Mouse (Mus musculus) MEL (cell line): ENCODE measurements around the gene Tufm. TPM values are rescaled to one million over a fixed set of nuclear protein-coding genes. Genes with fewer than 3 reads are reported as not detected.

Experiments
- DNase-seq: peaks from one replicate; pipeline ENCODE4 v3.0.0; 2011; ENCODE audit warnings: low read depth, low spot score
- H3K27ac ChIP-seq: 2 replicates; pipeline ENCODE4 v1.5.1; 2012; ENCODE audit warnings: low read depth, mild to moderate bottlenecking, control low read depth, low read length, moderate library complexity; ENCODE audit not compliant: control insufficient read depth
- H3K27me3 ChIP-seq, 2 experiments: fragments of 150-350 bp in 1 of 2; sonication (generic) in 1 of 2; 2 replicates each; pipeline ENCODE4 v1.6.1; 2012; ENCODE audit warnings: low read length in 2 of 2, mild to moderate bottlenecking in 2 of 2, improper control_type of control experiment in 1 of 2, moderate library complexity in 1 of 2; ENCODE audit not compliant: insufficient read depth in 2 of 2, control insufficient read depth in 1 of 2
- H3K36me3 ChIP-seq, 2 experiments: 2 replicates each; pipeline ENCODE4 v1.6.1; 2012 to 2014; ENCODE audit warnings: low read length in 2 of 2, improper control_type of control experiment in 1 of 2, inconsistent platforms in 1 of 2, mild to moderate bottlenecking in 1 of 2; ENCODE audit not compliant: insufficient read depth in 2 of 2, control insufficient read depth in 1 of 2
- H3K4me1 ChIP-seq, 2 experiments: fragments of 150-350 bp in 1 of 2; sonication (generic) in 1 of 2; 2 replicates each; pipeline ENCODE4 v1.6.1; 2012; ENCODE audit warnings: low read length in 2 of 2, improper control_type of control experiment in 1 of 2, mild to moderate bottlenecking in 1 of 2; ENCODE audit not compliant: insufficient read depth in 2 of 2, control insufficient read depth in 1 of 2
- H3K4me3 ChIP-seq, 2 experiments: fragments of 150-350 bp in 1 of 2; sonication (generic) in 1 of 2; 2 replicates each; pipeline ENCODE4 v1.5.1; 2012; ENCODE audit warnings: low read depth in 2 of 2, low read length in 2 of 2, mild to moderate bottlenecking in 2 of 2, moderate library complexity in 2 of 2, control low read depth in 1 of 2, improper control_type of control experiment in 1 of 2; ENCODE audit not compliant: control insufficient read depth in 1 of 2, insufficient read depth in 1 of 2
- H3K79me2 ChIP-seq: 2 replicates; pipeline ENCODE4 v1.6.1; 2012; ENCODE audit warnings: mild to moderate bottlenecking, low read length, moderate library complexity; ENCODE audit not compliant: control insufficient read depth, poor library complexity, insufficient read depth
- H3K9ac ChIP-seq: 2 replicates; pipeline ENCODE4 v1.6.1; 2012; ENCODE audit warnings: low read depth, mild to moderate bottlenecking, control low read depth, low read length, moderate library complexity; ENCODE audit not compliant: control insufficient read depth, poor library complexity, severe bottlenecking
- H3K9me3 ChIP-seq: fragments of 150-350 bp; sonication (generic); replicated peaks from 2 replicates; pipeline ENCODE4 v1.6.1; 2012; ENCODE audit warnings: mild to moderate bottlenecking, low read length, improper control_type of control experiment, moderate library complexity; ENCODE audit not compliant: insufficient read depth
- CHD1 ChIP-seq: IDR thresholded peaks from 2 replicates; pipeline ENCODE4 v1.6.1; 2012; ENCODE audit warnings: low read depth, mild to moderate bottlenecking, inconsistent platforms, low read length, improper control_type of control experiment
- CHD2 ChIP-seq: IDR thresholded peaks from 2 replicates; pipeline ENCODE4 v1.6.1; 2011; ENCODE audit warnings: low read length, improper control_type of control experiment
- CTCF ChIP-seq, 3 experiments: IDR thresholded peaks in 2 of 3; conservative IDR thresholded peaks in 1 of 3; 2 replicates each; pipeline ENCODE4 v1.5.1; 2011 to 2012; ENCODE audit warnings: low read length in 3 of 3, low read depth in 2 of 3, mild to moderate bottlenecking in 2 of 3, improper control_type of control experiment in 1 of 3, inconsistent platforms in 1 of 3, mixed read lengths in 1 of 3, moderate library complexity in 1 of 3; ENCODE audit not compliant: control insufficient read depth in 1 of 3, insufficient read depth in 1 of 3, poor library complexity in 1 of 3, severe bottlenecking in 1 of 3
- E2F4 ChIP-seq: IDR thresholded peaks from 2 replicates; pipeline ENCODE4 v1.6.1; 2011; ENCODE audit warnings: low read depth, low read length, improper control_type of control experiment, borderline replicate concordance
- EP300 ChIP-seq, 2 experiments: IDR thresholded peaks; 2 replicates each; pipeline ENCODE4 v1.6.1; 2011; ENCODE audit warnings: improper control_type of control experiment in 2 of 2, low read length in 2 of 2, low read depth in 1 of 2, mild to moderate bottlenecking in 1 of 2
- HCFC1 ChIP-seq: IDR thresholded peaks from 2 replicates; pipeline ENCODE4 v1.6.1; 2012; ENCODE audit warnings: low read depth, mild to moderate bottlenecking, inconsistent platforms, low read length, improper control_type of control experiment, moderate library complexity
- KAT2A ChIP-seq: conservative IDR thresholded peaks from 2 replicates; pipeline ENCODE4 v1.6.1; 2012; ENCODE audit warnings: low read depth, low read length, improper control_type of control experiment, inconsistent platforms
- MAX ChIP-seq: IDR thresholded peaks from 2 replicates; pipeline ENCODE4 v1.6.1; 2011; ENCODE audit warnings: low read length, improper control_type of control experiment
- MAZ ChIP-seq: IDR thresholded peaks from 2 replicates; pipeline ENCODE4 v1.6.1; 2012; ENCODE audit warnings: low read depth, mild to moderate bottlenecking, inconsistent platforms, low read length, improper control_type of control experiment
- MEF2A ChIP-seq: IDR thresholded peaks from 2 replicates; pipeline ENCODE4 v1.6.1; 2014; ENCODE audit warnings: low read depth, mild to moderate bottlenecking, inconsistent platforms, low read length, improper control_type of control experiment; ENCODE audit not compliant: poor library complexity, insufficient replicate concordance, severe bottlenecking; ENCODE audit errors: extremely low read depth
- MXI1 ChIP-seq: IDR thresholded peaks from 2 replicates; pipeline ENCODE4 v1.6.1; 2011; ENCODE audit warnings: mild to moderate bottlenecking, low read depth, low read length, improper control_type of control experiment
- NELFE ChIP-seq: IDR thresholded peaks from 2 replicates; pipeline ENCODE4 v1.6.1; 2011; ENCODE audit warnings: low read depth, low read length, improper control_type of control experiment
- NRF1 ChIP-seq: IDR thresholded peaks from 2 replicates; pipeline ENCODE4 v1.6.1; 2014; ENCODE audit warnings: low read depth, mild to moderate bottlenecking, inconsistent platforms, low read length, improper control_type of control experiment, moderate library complexity; ENCODE audit not compliant: poor library complexity, insufficient read depth, severe bottlenecking
- POLR2A ChIP-seq, 2 experiments: IDR thresholded peaks; 2 replicates each; pipeline ENCODE4 v1.6.1; 2011 to 2012; ENCODE audit warnings: low read length in 2 of 2, mild to moderate bottlenecking in 2 of 2, control low read depth in 1 of 2, improper control_type of control experiment in 1 of 2, low read depth in 1 of 2, moderate library complexity in 1 of 2; ENCODE audit not compliant: control insufficient read depth in 1 of 2, insufficient read depth in 1 of 2, poor library complexity in 1 of 2
- POLR2AphosphoS2 ChIP-seq: IDR thresholded peaks from 2 replicates; pipeline ENCODE4 v1.6.1; 2011; ENCODE audit warnings: low read length, improper control_type of control experiment
- RAD21 ChIP-seq: IDR thresholded peaks from 2 replicates; pipeline ENCODE4 v1.6.1; 2011; ENCODE audit warnings: mild to moderate bottlenecking, low read depth, low read length, improper control_type of control experiment
- SIN3A ChIP-seq: IDR thresholded peaks from 2 replicates; pipeline ENCODE4 v1.6.1; 2012; ENCODE audit warnings: low read length, improper control_type of control experiment, inconsistent platforms
- TCF12 ChIP-seq: IDR thresholded peaks from 2 replicates; pipeline ENCODE4 v1.6.1; 2014; ENCODE audit warnings: low read depth, mild to moderate bottlenecking, inconsistent platforms, low read length, improper control_type of control experiment, moderate library complexity
- UBTF ChIP-seq: IDR thresholded peaks from 2 replicates; pipeline ENCODE4 v1.6.1; 2012; ENCODE audit warnings: low read depth, mild to moderate bottlenecking, inconsistent platforms, low read length, improper control_type of control experiment, moderate library complexity, borderline replicate concordance; ENCODE audit not compliant: insufficient read depth
- ZC3H11A ChIP-seq: IDR thresholded peaks from 2 replicates; pipeline ENCODE4 v1.6.1; 2012; ENCODE audit warnings: low read depth, mild to moderate bottlenecking, inconsistent platforms, low read length, improper control_type of control experiment
- ZKSCAN1 ChIP-seq: IDR thresholded peaks from 2 replicates; pipeline ENCODE4 v1.6.1; 2012; ENCODE audit warnings: low read depth, mild to moderate bottlenecking, inconsistent platforms, low read length, improper control_type of control experiment, moderate library complexity
- polyA plus RNA-seq, 2 experiments: library from polyadenylated mRNA; stranded (reverse) in 1 of 2; unstranded in 1 of 2; fragments of >175 nt in 1 of 2; fragments of >200 nt in 1 of 2; gene quantifications; 2 replicates each; pipeline versions ENCODE4 v1.2.1 to v1.2.4; 2012; ENCODE audit warnings: low replicate concordance in 2 of 2, low read depth in 1 of 2; ENCODE audit not compliant: insufficient read length in 2 of 2, insufficient read depth in 1 of 2, missing spikeins in 1 of 2
- total RNA-seq: library from RNA; depleted of rRNA; stranded (reverse); fragments of 300-350 nt; gene quantifications from 2 replicates; pipeline ENCODE4 v1.2.3, GENCODE M21; 2012

Tufm gene
- total and polyA plus RNA-seq, 3 experiments, result 224 to 397 TPM; not detected in 1

DNA sequence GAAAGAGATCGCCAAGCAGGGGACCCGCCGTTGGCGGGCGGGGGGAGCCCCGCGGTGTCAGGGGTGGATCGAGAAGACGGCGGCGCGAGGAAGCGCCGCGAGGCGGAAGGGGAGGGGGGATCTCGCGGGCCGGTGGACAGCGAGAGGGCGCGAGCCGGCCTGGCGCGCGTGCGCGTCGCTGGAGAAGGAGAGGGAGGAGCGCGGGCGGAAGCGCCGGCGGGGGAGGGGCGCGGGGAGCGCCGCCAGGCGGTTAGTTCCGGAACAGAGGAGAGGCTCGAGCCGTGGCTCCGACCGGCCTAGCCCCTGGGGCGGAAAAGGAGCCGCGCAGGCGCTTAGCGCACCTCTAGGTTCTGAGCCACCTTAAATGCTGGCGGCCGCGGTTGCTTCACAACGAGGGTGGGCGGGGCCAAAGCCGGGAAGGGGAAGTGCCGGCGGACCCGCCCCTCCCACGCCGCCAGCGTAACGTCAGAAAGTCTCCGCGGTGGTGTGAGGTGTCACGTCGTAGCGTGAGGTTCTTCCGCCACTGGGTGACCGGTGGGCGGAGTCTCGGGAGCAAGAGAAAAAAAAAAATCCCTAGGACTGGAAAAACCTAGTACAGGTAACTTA, 16.2 kb downstream of the Tufm start, which contains the start of gene Atxn2l (continued):
- TF ChIP-seq MAX (peak; percentile 82), ZC3H11A (no peak), TCF12 (peak; percentile 67), EP300 (IDR thresholded peaks at IDR 0.05; ENCODE audit: low read depth in 1 of 2, low read length in 2 of 2) (peak in 1 of 2 experiments; percentile 35; a peak in 2 of 4 replicates), SIN3A (peak; percentile 92), HCFC1 (peak; percentile 90), MEF2A (peak; percentile 52; the same call in 1 of the 2 replicates), RAD21 (no peak), CHD2 (peak; percentile 81), POLR2AphosphoS2 (peak; percentile 95), MAZ (peak; percentile 91), NELFE (peak; percentile 83), NRF1 (peak; percentile 88), E2F4 (peak; percentile 60; the same call in 1 of the 2 replicates), MXI1 (peak; percentile 69)

DNA sequence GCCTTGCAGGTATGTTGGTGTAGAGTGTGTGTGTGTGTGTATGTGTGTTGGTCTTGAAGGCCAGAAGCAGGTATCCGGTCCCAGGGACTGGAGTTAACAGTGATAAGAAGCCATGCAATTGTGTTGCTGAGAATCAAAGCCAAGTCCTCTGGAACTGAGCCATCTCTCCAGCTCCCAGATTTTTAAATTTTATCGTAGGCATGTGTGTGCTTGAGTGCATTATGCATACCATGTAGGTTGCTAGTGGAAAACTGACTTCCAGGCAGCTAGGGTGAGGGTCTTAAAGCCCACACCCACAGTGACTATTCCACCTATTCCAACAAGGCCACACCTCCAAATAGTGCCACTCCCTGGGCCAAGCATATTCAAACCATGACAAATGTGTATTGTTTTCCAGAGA, 17.8 kb downstream of the Tufm start:
- Histone ChIP-seq H3K79me2 (peaks cover 28% of the 10 kb centered on the region), H3K27ac (no peak overlapping the region), H3K4me1 (peaks cover 4 to 11% of the 10 kb centered on the region in 2 experiments; a peak in 3 of 4 replicates), H3K9me3 (no peaks in the 10 kb centered on the region), H3K36me3 (peaks cover 14 to 20% of the 10 kb centered on the region in 2 experiments), H3K27me3 (no peaks in the 10 kb centered on the region), H3K4me3 (no peak overlapping the region), H3K9ac (no peak overlapping the region)
- no peak for TF ChIP-seq MAX
- TF ChIP-seq KAT2A, result no peak
- no peak for DNase-seq

DNA sequence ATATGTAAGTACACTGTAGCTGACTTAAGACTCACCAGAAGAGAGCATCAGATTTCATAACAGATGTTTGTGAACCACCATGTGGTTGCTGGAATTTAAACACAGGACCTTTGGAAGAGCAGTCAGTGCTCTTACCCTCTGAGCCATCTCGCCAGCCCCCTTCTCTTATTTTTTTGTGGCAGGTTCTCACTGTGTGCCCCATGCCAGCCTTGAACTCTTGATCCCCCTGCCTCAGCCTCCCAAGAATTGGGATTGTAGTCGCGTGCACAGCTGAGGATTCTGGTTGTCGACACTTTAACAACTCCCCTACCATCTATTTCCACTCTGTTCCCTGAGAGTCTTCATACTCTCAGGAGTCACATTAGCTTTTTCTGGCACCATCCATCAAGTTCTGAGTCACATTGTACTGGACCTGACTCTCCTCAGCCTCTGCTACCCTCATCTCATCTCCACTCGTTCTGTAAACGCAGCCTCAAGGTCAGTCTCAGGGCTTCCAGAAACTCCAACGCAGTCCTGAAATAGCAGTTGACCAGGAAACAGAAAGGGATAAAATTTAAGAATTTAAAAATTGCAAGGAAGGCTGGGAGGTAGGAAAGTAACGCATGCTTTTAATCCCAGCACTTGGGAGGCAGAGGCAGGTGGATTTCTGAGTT, 20.1 kb downstream of the Tufm start:
- Histone ChIP-seq H3K36me3 (peaks cover 0 to 5% of the 10 kb centered on the region in 2 experiments; a peak in 2 of 4 replicates), H3K79me2 (peaks cover 7% of the 10 kb centered on the region), H3K27me3 (no peaks in the 10 kb centered on the region), H3K9me3 (no peaks in the 10 kb centered on the region), H3K4me1 (0 out of 4 replicates have a peak, but pooled peaks cover 0 to 2% of the 10 kb centered on the region in 2 experiments), H3K9ac (no peak overlapping the region), H3K27ac (no peak overlapping the region), H3K4me3 (no peak overlapping the region)
- no peak for DNase-seq
- TF ChIP-seq CHD1, result no peak
- no peak for TF ChIP-seq POLR2A (IDR thresholded peaks at IDR 0.05; ENCODE audit: control insufficient read depth in 1 of 2, insufficient read depth in 1 of 2, low read depth in 1 of 2, low read length in 2 of 2, poor library complexity in 1 of 2)
- TF ChIP-seq CTCF (IDR thresholded peaks at IDR 0.05 in 2 of 3, conservative IDR thresholded peaks at IDR 0.05 in 1 of 3; ENCODE audit: control insufficient read depth in 1 of 3, insufficient read depth in 1 of 3, low read depth in 2 of 3, low read length in 3 of 3, poor library complexity in 1 of 3, severe bottlenecking in 1 of 3), result no peak
- TF ChIP-seq MXI1, result no peak
- no peak for TF ChIP-seq NELFE
- no peak for TF ChIP-seq UBTF
- no peak for TF ChIP-seq ZKSCAN1
- no peak for TF ChIP-seq MAX
